31 mouse cellular contexts compared by ENCODE assay signal in genomic region chr17:31108388-31108787, GRCm38 (mm10). TPM values are rescaled to one million over a fixed set of nuclear protein-coding genes. Genes with fewer than 3 reads are reported as not detected.
A peak's percentile ranks its signal among the peaks of the same experiment; 100 is the strongest.
DNase-seq lines count a peak whose midpoint lies in the region; ATAC-seq and TF ChIP-seq lines count a peak whose summit lies in the region.
"Had no signal": no experiment of that assay in that cellular context is flagged by ENCODE, and none has a peak within 500 bp of the region (broad histone marks: within the 10 kb centered on the region; RNA-seq: fewer than 3 reads in every experiment).

No protein-coding gene starts in this region.

- H3K4me1 ChIP-seq in stomach, postnatal 0 days (replicated peaks; ENCODE audit: control insufficient read depth, insufficient read depth), result no peaks in the 10 kb centered on the region
- H3K4me1 ChIP-seq: midbrain, embryonic 15.5 days had no signal

- H3K9ac ChIP-seq in stomach, postnatal 0 days (ENCODE audit: low read length), result no peak overlapping the region
- H3K9ac ChIP-seq: heart, embryonic 13.5 days; liver, embryonic 15.5 days; midbrain, embryonic 15.5 days; neural tube, embryonic 13.5 days had no signal

- no peaks in the 10 kb centered on the region for H3K9me3 ChIP-seq in stomach, postnatal 0 days (ENCODE audit: control insufficient read depth, low read length)
- H3K9me3 ChIP-seq: embryonic facial prominence, embryonic 10.5 days; forebrain, embryonic 10.5 days; heart, embryonic 13.5 days; limb, embryonic 10.5 days; liver, embryonic 15.5 days; midbrain, embryonic 15.5 days; neural tube, embryonic 13.5 days had no signal

- peak; percentile 46 for DNase-seq in urinary bladder, postnatal 14 days (ENCODE audit: low spot score)
- DNase-seq in urinary bladder, adult 2 months (ENCODE audit: low spot score), result no peak
- peak; percentile 20 for DNase-seq in R1 (ENCODE audit: low read depth, low spot score)
- DNase-seq in lung, postnatal 14 days, result peak; percentile 18
- DNase-seq in stomach, postnatal 0 days (ENCODE audit: low spot score), result peak; percentile 46
- no peak for DNase-seq in frontal cortex, postnatal 25 days (ENCODE audit: low spot score in 2 of 2)
- no peak for DNase-seq in ovary, adult 18-20 months (ENCODE audit: low spot score)
- DNase-seq: adrenal gland, adult 2 months; cerebellum, adult 11-12 months; cerebellum, postnatal 10 days; gastrocnemius, postnatal 36 days; heart, adult 2 months; heart, postnatal 14 days; liver; spleen, adult 18-20 months; thymus, postnatal 14 days had no signal

- no peak overlapping the region for H3K4me2 ChIP-seq in stomach, postnatal 0 days (replicated peaks; ENCODE audit: low read depth)
- H3K4me2 ChIP-seq: heart, embryonic 13.5 days; liver, embryonic 15.5 days; midbrain, embryonic 15.5 days; neural tube, embryonic 13.5 days had no signal

- no peak overlapping the region for H3K4me3 ChIP-seq in stomach, postnatal 0 days (ENCODE audit: low read depth, low read length)
- H3K4me3 ChIP-seq: embryonic facial prominence, embryonic 10.5 days; forebrain, embryonic 10.5 days; heart, adult 2 months; heart, embryonic 13.5 days; limb, embryonic 10.5 days; liver, embryonic 15.5 days; midbrain, embryonic 15.5 days; myocyte; neural tube, embryonic 13.5 days had no signal

- TF ChIP-seq EP300 in stomach, postnatal 0 days (optimal IDR thresholded peaks at IDR 0.05), result no peak

- 81% methylated on average over 15 of the region's 15 CpGs for WGBS in stomach, postnatal 0 days

- no peak overlapping the region for H3K27ac ChIP-seq in stomach, postnatal 0 days (replicated peaks)
- H3K27ac ChIP-seq: embryonic facial prominence, embryonic 10.5 days; forebrain, embryonic 10.5 days; heart, adult 2 months; heart, embryonic 13.5 days; kidney, postnatal 0 days; limb, embryonic 10.5 days; liver, embryonic 15.5 days; midbrain, embryonic 15.5 days; neural tube, embryonic 13.5 days had no signal

- H3K36me3 ChIP-seq in stomach, postnatal 0 days (ENCODE audit: control insufficient read depth, insufficient read depth, low read length), result no peaks in the 10 kb centered on the region
- H3K36me3 ChIP-seq: limb, embryonic 10.5 days had no signal

- TF ChIP-seq CTCF in stomach, postnatal 0 days (IDR thresholded peaks at IDR 0.05; ENCODE audit: low read depth), result no peak

- ATAC-seq in stomach, postnatal 0 days (ENCODE audit: low FRiP score, low TSS enrichment), result peak; percentile 55; the same call in 1 of the 2 replicates
- ATAC-seq: CD4-positive, CD25-positive, alpha-beta regulatory T cell, adult 4 months; forebrain, embryonic 16.5 days; intestine, postnatal 0 days; midbrain, embryonic 15.5 days; Patski had no signal

- no peaks in the 10 kb centered on the region for H3K27me3 ChIP-seq in stomach, postnatal 0 days (ENCODE audit: control insufficient read depth, insufficient read depth, low read length)
- H3K27me3 ChIP-seq: heart, embryonic 13.5 days; midbrain, embryonic 15.5 days; neural tube, embryonic 13.5 days had no signal

RNA-seq across cellular contexts. Expression of gene Tff3, which starts 21.1 kb away (rescaled TPM):
- polyA plus RNA-seq in urinary bladder, adult 2 months (2012; rRNA removed), result not detected in 2 replicates
- polyA plus RNA-seq in stomach, postnatal 0 days (2015; fragmentation: Nextera tagmentation; extraction: Ambion mirVana), result 8.3 and 10.5 TPM in 2 replicates
- polyA plus RNA-seq: CD4-positive, CD25-positive, alpha-beta regulatory T cell, adult 4 months; cortical plate, adult 2 months; embryonic facial prominence, embryonic 10.5 days; forebrain, embryonic 16.5 days; heart, embryonic 13.5 days; limb, embryonic 10.5 days; myocyte; Patski had no signal

RNA-seq across cellular contexts. Expression of gene Tff2, which starts 35.7 kb away (rescaled TPM):
- 0.17 TPM in 1 of 2 replicates, not detected in the other for polyA plus RNA-seq in urinary bladder, adult 2 months (2012; rRNA removed)
- 866 and 948 TPM in 2 replicates for polyA plus RNA-seq in stomach, postnatal 0 days (2015; fragmentation: Nextera tagmentation; extraction: Ambion mirVana)
- polyA plus RNA-seq: adrenal gland, adult 2 months; CD4-positive, CD25-positive, alpha-beta regulatory T cell, adult 4 months; cortical plate, adult 2 months; embryonic facial prominence, embryonic 10.5 days; forebrain, embryonic 10.5 days; forebrain, embryonic 16.5 days; heart, embryonic 13.5 days; hindbrain, embryonic 11.5 days; limb, embryonic 10.5 days; liver, embryonic 15.5 days; midbrain, embryonic 15.5 days; myocyte; neural tube, embryonic 13.5 days; Patski had no signal

RNA-seq across cellular contexts. Expression of gene Abcg1, which starts 50.9 kb away (rescaled TPM):
- polyA plus RNA-seq in urinary bladder, adult 2 months (2012; rRNA removed), result 7.4 and 9.9 TPM in 2 replicates
- polyA plus RNA-seq in stomach, postnatal 0 days (2015; fragmentation: Nextera tagmentation; extraction: Ambion mirVana), result 11.1 and 13.2 TPM in 2 replicates

RNA-seq across cellular contexts. Expression of gene Tff1, which starts 56.7 kb away (rescaled TPM):
- polyA plus RNA-seq in urinary bladder, adult 2 months (2012; rRNA removed), result not detected in 2 replicates
- polyA plus RNA-seq in stomach, postnatal 0 days (2015; fragmentation: Nextera tagmentation; extraction: Ambion mirVana), result 9,478 and 9,587 TPM in 2 replicates
- polyA plus RNA-seq: CD4-positive, CD25-positive, alpha-beta regulatory T cell, adult 4 months; cortical plate, adult 2 months; embryonic facial prominence, embryonic 10.5 days; forebrain, embryonic 10.5 days; forebrain, embryonic 16.5 days; heart, adult 2 months; heart, embryonic 13.5 days; hindbrain, embryonic 11.5 days; limb, embryonic 10.5 days; liver, embryonic 15.5 days; midbrain, embryonic 15.5 days; neural tube, embryonic 13.5 days; Patski had no signal

Comparison
In these comparisons a context has a peak if more than half of its experiments do, and no peak if none do; other contexts are left out.
1. DNase-seq: peak in urinary bladder, postnatal 14 days (single experiment), R1 (single experiment), lung, postnatal 14 days (single experiment) and stomach, postnatal 0 days (single experiment); none in urinary bladder, adult 2 months (single experiment), frontal cortex, postnatal 25 days (0 of 2) and ovary, adult 18-20 months (single experiment).
2. RNA of gene Tff2, which starts 35.7 kb away (polyA plus RNA-seq): 866 to 948 TPM in stomach, postnatal 0 days; 0.17 TPM in urinary bladder, adult 2 months; every median in the first group is over 100 times any median in the second.